Mouse (Mus musculus) midbrain, postnatal 0 days (tissue): ENCODE results near the gene Mcm9. TPM values are rescaled to one million over a fixed set of nuclear protein-coding genes. Genes with fewer than 3 reads are reported as not detected.
A peak's percentile ranks its signal among the peaks of the same experiment; 100 is the strongest.

ENCODE experiments used
- ATAC-seq: fragments of 200-750 bp; cut with Nextera tagmentation; 2 replicates; pipeline ENCODE4 v1.8.0; 2017; ENCODE audit warnings: moderate number of reproducible peaks, mild to moderate bottlenecking, moderate TSS enrichment, moderate library complexity; ENCODE audit not compliant: low FRiP score
- DNase-seq: peaks from one replicate; pipeline ENCODE4 v3.0.0-alpha.2; 2015; ENCODE audit warnings: low spot score
- H3K27ac ChIP-seq: fragments of 300-500 bp; sonication (generic); 2 replicates; pipeline ENCODE4 v1.5.1; 2014; ENCODE audit warnings: low read depth, mild to moderate bottlenecking, low read length, mixed read lengths
- H3K27me3 ChIP-seq: fragments of 300-500 bp; sonication (generic); 2 replicates; pipeline ENCODE4 v1.6.1; 2014; ENCODE audit warnings: low read length, control low read depth, mixed read lengths; ENCODE audit not compliant: insufficient read depth
- H3K36me3 ChIP-seq: fragments of 300-500 bp; sonication (generic); 2 replicates; pipeline ENCODE4 v1.6.1; 2014; ENCODE audit warnings: low read length, control low read depth, mixed read lengths; ENCODE audit not compliant: insufficient read depth
- H3K4me1 ChIP-seq: fragments of 300-500 bp; sonication (generic); 2 replicates; pipeline ENCODE4 v1.6.1; 2014; ENCODE audit warnings: mild to moderate bottlenecking, control low read depth, antibody characterized with exemption, low read length, mixed read lengths; ENCODE audit not compliant: insufficient read depth
- H3K4me2 ChIP-seq: fragments of 300-500 bp; sonication (generic); 2 replicates; pipeline ENCODE4 v1.6.1; 2014; ENCODE audit warnings: low read depth, mild to moderate bottlenecking, low read length, mixed read lengths; ENCODE audit not compliant: poor library complexity, severe bottlenecking
- H3K4me3 ChIP-seq: fragments of 300-500 bp; sonication (generic); 2 replicates; pipeline ENCODE4 v1.5.1; 2014; ENCODE audit warnings: low read depth, mild to moderate bottlenecking, low read length, moderate library complexity
- H3K9ac ChIP-seq: fragments of 300-500 bp; sonication (generic); replicated peaks from 2 replicates; pipeline ENCODE4 v1.6.1; 2014; ENCODE audit warnings: mild to moderate bottlenecking, low read length, moderate library complexity, mixed read lengths; ENCODE audit not compliant: poor library complexity, severe bottlenecking
- H3K9me3 ChIP-seq: fragments of 300-500 bp; sonication (generic); 2 replicates; pipeline ENCODE4 v1.6.1; 2016; ENCODE audit warnings: low read length, control low read depth
- CTCF ChIP-seq: IDR thresholded peaks from 2 replicates; pipeline ENCODE4 v1.5.1; 2016; ENCODE audit warnings: antibody characterized with exemption, mild to moderate bottlenecking
- WGBS: fragments of 180-500 bp; shearing (Covaris S2); extraction: QIAGEN DNeasy Blood & Tissue Kit; methylation state at CpG from one replicate; pipeline ENCODE4 v1.1.7; 2014; 5-methylcytosine and 5-hydroxymethylcytosine counted together
- polyA plus RNA-seq: library from polyadenylated mRNA; unstranded; fragments of >200 nt; fragmentation: Nextera tagmentation; extraction: Ambion mirVana; gene quantifications from 2 replicates; pipeline ENCODE4 v1.2.1, GENCODE M21; 2015
- total RNA-seq: library from RNA; depleted of rRNA; stranded (reverse); fragments of >200 nt; gene quantifications from 2 replicates; pipeline ENCODE4 v1.2.3, GENCODE M21; 2014

Gene Mcm9
- total and polyA plus RNA-seq, 2 experiments from 2014 or later: 3.1 to 5.7 TPM

- no peak overlapping the region for H3K4me3 ChIP-seq
- DNase-seq (peak; percentile 6), ATAC-seq (no peak)
- no peak overlapping the region for H3K9ac ChIP-seq
- no peaks in the 10 kb centered on the region for H3K36me3 ChIP-seq
- H3K9me3 ChIP-seq: no peaks in the 10 kb centered on the region
- WGBS: no CpG with 5 or more reads among the region's 1 CpGs
- no peak overlapping the region for H3K27ac ChIP-seq
- no peaks in the 10 kb centered on the region for H3K4me1 ChIP-seq
- H3K27me3 ChIP-seq: no peaks in the 10 kb centered on the region
- H3K4me2 ChIP-seq: no peak overlapping the region
- TF ChIP-seq CTCF: peak; percentile 43
Observed at GRCm38 (mm10) chr10:53512491-53512890, 117.7 kb downstream of the Mcm9 start.

GRCm38 (mm10) chr10:53509158-53509773 lies 121.0 kb downstream of the Mcm9 start:
- Histone ChIP-seq H3K4me2 (no peak overlapping the region), H3K27ac (no peak overlapping the region), H3K27me3 (no peaks in the 10 kb centered on the region), H3K4me3 (no peak overlapping the region), H3K9ac (no peak overlapping the region), H3K4me1 (no peaks in the 10 kb centered on the region), H3K36me3 (no peaks in the 10 kb centered on the region), H3K9me3 (no peaks in the 10 kb centered on the region)
- ATAC-seq (peak; percentile 74), DNase-seq (peak; percentile 84)
- 24% methylated on average over 6 of the region's 6 CpGs for WGBS
- TF ChIP-seq CTCF: peak; percentile 88

GRCm38 (mm10) chr10:53508676-53509075 lies 121.6 kb downstream of the Mcm9 start:
- DNase-seq (no peak), ATAC-seq (no peak)
- Histone ChIP-seq H3K27me3 (no peaks in the 10 kb centered on the region), H3K27ac (no peak overlapping the region), H3K9me3 (no peaks in the 10 kb centered on the region), H3K4me1 (no peaks in the 10 kb centered on the region), H3K4me3 (no peak overlapping the region), H3K36me3 (no peaks in the 10 kb centered on the region), H3K4me2 (no peak overlapping the region), H3K9ac (no peak overlapping the region)
- TF ChIP-seq CTCF: no peak

GRCm38 (mm10) chr10:53505526-53505925 lies 124.7 kb downstream of the Mcm9 start:
- TF ChIP-seq CTCF: no peak
- 84% methylated on average over 2 of the region's 2 CpGs for WGBS
- no peak overlapping the region for H3K27ac ChIP-seq
- no peak overlapping the region for H3K9ac ChIP-seq
- H3K4me2 ChIP-seq: no peak overlapping the region
- no peaks in the 10 kb centered on the region for H3K27me3 ChIP-seq
- no peaks in the 10 kb centered on the region for H3K4me1 ChIP-seq
- ATAC-seq: no peak
- H3K36me3 ChIP-seq: no peaks in the 10 kb centered on the region
- H3K9me3 ChIP-seq: no peaks in the 10 kb centered on the region
- no peak overlapping the region for H3K4me3 ChIP-seq
- DNase-seq: no peak

- Histone ChIP-seq H3K4me2 (no peak overlapping the region), H3K27me3 (no peaks in the 10 kb centered on the region), H3K27ac (no peak overlapping the region), H3K4me3 (no peak overlapping the region), H3K9me3 (no peaks in the 10 kb centered on the region), H3K36me3 (no peaks in the 10 kb centered on the region), H3K9ac (no peak overlapping the region), H3K4me1 (no peaks in the 10 kb centered on the region)
- DNase-seq: no peak
- 77% methylated on average over 3 of the region's 3 CpGs for WGBS
- no peak for ATAC-seq
- TF ChIP-seq CTCF: no peak
Observed at GRCm38 (mm10) chr10:53505069-53505468, 125.2 kb downstream of the Mcm9 start.

- no peak overlapping the region for H3K4me3 ChIP-seq
- H3K27me3 ChIP-seq: no peaks in the 10 kb centered on the region
- H3K36me3 ChIP-seq: no peaks in the 10 kb centered on the region
- no peaks in the 10 kb centered on the region for H3K4me1 ChIP-seq
- H3K9ac ChIP-seq: peak overlapping the region; percentile 26; the same call in 1 of the 2 replicates
- ATAC-seq (peak; percentile 74), DNase-seq (peak; percentile 54)
- H3K27ac ChIP-seq: peak overlapping the region; percentile 72
- peak overlapping the region; percentile 36; the same call in 1 of the 2 replicates for H3K4me2 ChIP-seq
- no peaks in the 10 kb centered on the region for H3K9me3 ChIP-seq
- TF ChIP-seq CTCF: no peak; the same call in 1 of the 2 replicates
- WGBS: 36% methylated on average over 21 of the region's 21 CpGs
Observed at GRCm38 (mm10) chr10:53502875-53503816, 127.1 kb downstream of the Mcm9 start.
